Mouse (Mus musculus) yolk sac, embryonic 10.5 days (tissue): ENCODE data around the gene Cacna1c.

ENCODE experiments used
- DNase-seq: peaks from one replicate; pipeline ENCODE4 v3.0.0-alpha.2; 2017; ENCODE audit warnings: low spot score

The Cacna1c gene

GRCm38 (mm10) chr6:118848640-118849039, 347.6 kb downstream of the Cacna1c start:
- DNase-seq, result no peak

GRCm38 (mm10) chr6:118847751-118848150, 348.5 kb downstream of the Cacna1c start:
- no peak for DNase-seq

- DNase-seq, result no peak
Observed at GRCm38 (mm10) chr6:118845829-118846228, 350.4 kb downstream of the Cacna1c start.

- no peak for DNase-seq
Observed at GRCm38 (mm10) chr6:118845180-118845579, 351.0 kb downstream of the Cacna1c start.

- no peak for DNase-seq
Observed at GRCm38 (mm10) chr6:118843566-118843965, 352.7 kb downstream of the Cacna1c start.

- no peak for DNase-seq
Observed at GRCm38 (mm10) chr6:118841892-118842291, 354.3 kb downstream of the Cacna1c start.

- DNase-seq, result peak; percentile 59
Observed at GRCm38 (mm10) chr6:118838919-118839915, 357.0 kb downstream of the Cacna1c start.

GRCm38 (mm10) chr6:118836693-118837092, 359.5 kb downstream of the Cacna1c start:
- DNase-seq, result no peak

- DNase-seq, result no peak
Observed at GRCm38 (mm10) chr6:118834046-118834445, 362.2 kb downstream of the Cacna1c start.

GRCm38 (mm10) chr6:118833049-118833448, 363.2 kb downstream of the Cacna1c start:
- no peak for DNase-seq

GRCm38 (mm10) chr6:118832616-118833015, 363.6 kb downstream of the Cacna1c start:
- no peak for DNase-seq

GRCm38 (mm10) chr6:118830851-118831250, 365.4 kb downstream of the Cacna1c start:
- no peak for DNase-seq

GRCm38 (mm10) chr6:118828187-118828586, 368.0 kb downstream of the Cacna1c start:
- no peak for DNase-seq

- DNase-seq, result peak; percentile 43
Observed at GRCm38 (mm10) chr6:118827560-118827959, 368.7 kb downstream of the Cacna1c start.

- DNase-seq, result peak; percentile 15
Observed at GRCm38 (mm10) chr6:118825400-118825871, 370.8 kb downstream of the Cacna1c start.

- no peak for DNase-seq
Observed at GRCm38 (mm10) chr6:118821536-118821935, 374.7 kb downstream of the Cacna1c start.

GRCm38 (mm10) chr6:118819657-118820056, 376.6 kb downstream of the Cacna1c start:
- DNase-seq, result no peak

- DNase-seq, result no peak
Observed at GRCm38 (mm10) chr6:118817928-118818503, 378.2 kb downstream of the Cacna1c start.

- DNase-seq, result no peak
Observed at GRCm38 (mm10) chr6:118816253-118816652, 380.0 kb downstream of the Cacna1c start.

- no peak for DNase-seq
Observed at GRCm38 (mm10) chr6:118812556-118812955, 383.7 kb downstream of the Cacna1c start.

- no peak for DNase-seq
Observed at GRCm38 (mm10) chr6:118812007-118812406, 384.2 kb downstream of the Cacna1c start.

GRCm38 (mm10) chr6:118810834-118811233, 385.4 kb downstream of the Cacna1c start:
- DNase-seq, result no peak

- no peak for DNase-seq
Observed at GRCm38 (mm10) chr6:118805139-118805538, 391.1 kb downstream of the Cacna1c start.
